Mouse (Mus musculus) liver, adult 2 months (tissue): ENCODE measurements around the gene Ncor1.

Experiments
- CTCF ChIP-seq: fragments of 200-500 bp; IDR thresholded peaks from 2 replicates; pipeline ENCODE4 v1.5.1; 2011; ENCODE audit warnings: low read depth, low read length, control low read depth
- POLR2A ChIP-seq: fragments of 200-500 bp; IDR thresholded peaks from 2 replicates; pipeline ENCODE4 v1.6.1; 2011; ENCODE audit warnings: low read length, control low read depth; ENCODE audit not compliant: insufficient read depth; ENCODE audit errors: extremely low read depth

DNA sequence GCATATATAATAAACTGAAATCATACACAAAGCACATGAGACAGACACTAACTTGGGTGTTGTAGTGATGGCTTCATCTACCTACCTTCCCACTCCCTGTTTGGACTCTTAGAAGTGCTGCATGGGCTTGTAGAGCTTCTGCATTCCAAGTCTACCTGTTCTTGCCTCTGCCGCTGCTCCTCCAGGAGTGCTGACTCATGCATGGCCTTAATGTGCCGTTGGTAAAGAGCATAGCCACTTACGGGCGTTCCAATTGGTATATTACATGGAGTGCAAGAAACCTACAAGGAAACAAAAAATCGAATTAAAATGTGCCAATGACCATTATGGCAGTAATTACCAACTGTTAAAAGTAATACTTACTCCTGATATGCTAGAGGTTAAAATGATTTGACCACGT is 91.5 kb downstream of the Ncor1 start:
- TF ChIP-seq CTCF = no peak
- TF ChIP-seq POLR2A = no peak
